Mouse (Mus musculus) macrophage (primary cell): ENCODE measurements around the gene Ythdf1. TPM values are rescaled to one million over a fixed set of nuclear protein-coding genes. Genes with fewer than 3 reads are reported as not detected.

Source experiments
- H3K27ac ChIP-seq: fragments of 350-480 bp; formaldehyde crosslinking; 2 replicates; pipeline ENCODE4 v1.9.0; 2021
- H3K36me3 ChIP-seq: fragments of 350-480 bp; formaldehyde crosslinking; 2 replicates; pipeline ENCODE4 v1.9.0; 2021; ENCODE audit errors: inconsistent target
- H3K4me3 ChIP-seq: fragments of 350-480 bp; formaldehyde crosslinking; 2 replicates; pipeline ENCODE4 v1.9.0; 2021; ENCODE audit errors: inconsistent target
- H3K79me2 ChIP-seq: fragments of 350-480 bp; formaldehyde crosslinking; 2 replicates; pipeline ENCODE4 v1.9.0; 2021; ENCODE audit errors: inconsistent target
- WGBS: methylation state at CpG from one replicate; pipeline ENCODE4 v1.1.7; 2026; ENCODE audit warnings: inconsistent platforms; ENCODE audit not compliant: missing documents; 5-methylcytosine and 5-hydroxymethylcytosine counted together
- polyA plus RNA-seq: library from polyadenylated mRNA; stranded (reverse); fragments of 250-400 nt; gene quantifications from 3 replicates; pipeline ENCODE4 v1.2.4, GENCODE M21; 2018; ENCODE audit warnings: inconsistent platforms
- total RNA-seq, 78 experiments: library from RNA; depleted of rRNA; stranded (reverse); fragments of 250-400 nt; gene quantifications; 1 replicate in 9 of 78; 2 replicates in 24 of 78; 3 replicates in 43 of 78; 4 replicates in 2 of 78; pipeline ENCODE4 v1.2.4; 2018; ENCODE audit warnings: inconsistent platforms in 56 of 78

Ythdf1 gene
- 10 to 100 TPM in 24 of 26 experiments, 1 to 10 TPM in 2; 7.3 to 64.1 (median 26.1) TPM for total RNA-seq (2018; cell fraction: chromatin; rRNA removed)
- 10 to 100 TPM; 30.0 to 61.1 (median 39.2) TPM for total RNA-seq (2018; cell fraction: cytosol; rRNA removed)
- 10 to 100 TPM; 14.2 to 80.8 (median 42.7) TPM for total RNA-seq (2018; cell fraction: nucleus; rRNA removed)
- 27.2 to 34.6 TPM (median 28.8 TPM) in 3 replicates for polyA plus RNA-seq

DNA sequence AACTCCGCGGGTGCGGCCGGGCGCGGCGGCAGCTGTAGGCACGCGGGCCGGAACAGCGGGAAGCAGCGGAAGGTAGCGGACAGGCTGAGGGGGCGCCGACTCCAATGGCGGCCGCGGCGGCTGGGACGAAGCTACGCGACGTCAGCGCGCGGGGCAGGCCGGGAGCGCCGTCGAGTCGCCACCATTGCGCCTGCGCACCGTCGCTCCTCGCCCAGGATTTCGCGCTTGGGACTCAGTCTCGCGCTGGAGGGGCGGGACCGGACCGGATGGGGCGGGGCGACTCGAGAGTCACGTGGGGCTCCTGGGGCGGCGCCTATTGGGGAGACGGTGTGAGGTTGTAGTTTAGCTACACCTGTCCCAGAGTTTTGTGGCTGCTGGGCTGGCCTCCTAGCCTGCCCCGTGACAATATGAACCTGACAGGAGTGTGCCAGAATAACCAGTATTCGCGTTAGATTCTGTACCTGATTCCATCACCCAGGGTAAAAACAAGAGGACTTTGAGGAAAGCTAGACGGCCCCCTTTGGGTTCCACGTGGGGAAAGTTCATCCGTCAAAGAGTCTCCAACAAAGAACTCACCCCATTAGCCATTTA is at the start of gene Ythdf1:
Gene Ythdf1 (minus strand): TSS at position 140 of the 591 bp plus-strand sequence.
- WGBS, result under 1% methylated on average over 49 of the region's 56 CpGs
- peaks cover 46% of the 10 kb centered on the region for H3K79me2 ChIP-seq
- H3K36me3 ChIP-seq, result peaks cover 15% of the 10 kb centered on the region; the same call in 1 of the 2 replicates
- peak within 1 kb of the TSS; percentile 89 for H3K4me3 ChIP-seq
- peak within 1 kb of the TSS; percentile 35 for H3K27ac ChIP-seq

DNA sequence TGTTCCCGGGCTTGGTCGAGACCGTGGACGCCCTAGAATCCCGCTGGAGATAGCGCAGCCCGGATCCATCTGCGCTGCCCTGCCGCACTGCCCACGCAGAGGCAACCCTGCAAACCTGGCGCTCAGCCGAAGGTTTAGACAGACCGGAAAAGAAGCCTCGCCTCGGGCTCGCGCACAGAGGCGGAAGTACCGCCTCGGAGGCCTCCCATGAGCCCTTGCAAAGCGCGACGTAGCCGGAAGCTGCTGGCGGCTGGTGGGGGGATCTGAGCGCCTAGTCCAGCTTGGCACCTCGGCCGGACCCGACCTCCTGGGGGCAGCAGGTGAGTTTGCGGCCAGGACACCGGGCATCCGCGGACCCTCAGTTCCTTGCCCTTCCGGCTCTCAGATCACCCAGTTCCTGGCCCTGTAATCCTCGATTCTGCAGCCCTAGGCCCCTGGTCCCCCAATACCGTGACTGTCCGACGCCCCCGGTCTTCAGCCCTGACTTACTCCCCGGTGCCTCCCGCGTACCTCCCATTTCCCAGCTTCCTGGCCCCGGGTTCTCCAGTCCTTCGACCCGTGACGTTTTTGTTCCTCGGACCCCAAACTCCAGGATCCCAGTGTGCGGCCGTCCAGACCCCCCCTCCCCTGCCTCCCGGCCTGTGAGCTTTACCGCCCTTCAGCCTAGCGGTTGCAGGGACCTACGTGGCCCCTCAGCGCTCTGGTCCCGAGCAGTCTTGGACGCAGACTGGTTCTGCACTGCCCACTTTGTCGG is 46.4 kb upstream of the Ythdf1 start, which contains the start of gene Arfgap1:
Gene Arfgap1 (plus strand): TSS at position 216 of the 754 bp plus-strand sequence.
- H3K79me2 ChIP-seq, result peaks cover 40% of the 10 kb centered on the region
- H3K4me3 ChIP-seq, result peak within 1 kb of the TSS; percentile 97
- H3K27ac ChIP-seq, result peak within 1 kb of the TSS; percentile 80
- H3K36me3 ChIP-seq, result peaks cover 13% of the 10 kb centered on the region
- under 1% methylated on average over 57 of the region's 57 CpGs for WGBS

DNA sequence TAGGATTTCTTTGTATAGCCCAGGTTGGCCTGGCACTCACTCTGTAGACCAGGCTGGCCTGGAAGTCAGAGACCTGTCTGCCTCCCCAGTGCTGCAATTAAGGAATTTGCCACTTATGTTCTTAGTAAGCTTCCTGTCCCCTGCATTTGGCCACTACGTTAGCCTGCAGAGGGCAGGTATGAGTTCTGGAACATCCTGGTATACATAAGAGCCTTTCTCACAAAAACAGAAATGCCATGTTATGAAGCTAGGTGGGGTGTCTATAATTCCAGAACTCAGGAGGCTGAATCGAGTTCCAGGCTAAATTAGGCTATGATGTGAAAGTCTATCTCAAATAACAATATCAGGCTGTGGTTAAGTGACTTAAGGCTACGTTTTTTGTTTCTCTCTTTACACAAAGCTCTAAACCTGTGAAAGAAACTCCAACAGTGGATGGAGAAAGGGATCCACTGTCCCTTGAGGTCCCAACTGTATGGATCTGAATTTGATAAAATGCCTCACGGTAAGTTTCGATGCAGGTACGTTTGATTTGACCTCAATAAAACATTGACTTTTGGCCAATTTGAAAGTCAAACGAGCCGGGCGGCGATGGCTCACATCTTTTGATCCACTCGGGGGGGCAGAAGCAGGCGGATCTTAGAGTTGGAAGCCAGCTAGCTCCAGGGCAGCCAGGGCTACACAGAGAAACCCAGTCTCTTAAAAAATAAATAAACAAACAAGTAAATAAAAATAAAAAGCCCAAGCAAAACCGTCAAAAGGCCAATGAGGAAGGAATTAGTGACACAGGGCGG is 45.5 kb upstream of the Ythdf1 start:
- Histone ChIP-seq H3K36me3 (peaks cover 4% of the 10 kb centered on the region), H3K4me3 (peak overlapping the region; percentile 97), H3K79me2 (peaks cover 37% of the 10 kb centered on the region), H3K27ac (peak overlapping the region; percentile 80)
- WGBS, result 5% methylated on average over 14 of the region's 14 CpGs

DNA sequence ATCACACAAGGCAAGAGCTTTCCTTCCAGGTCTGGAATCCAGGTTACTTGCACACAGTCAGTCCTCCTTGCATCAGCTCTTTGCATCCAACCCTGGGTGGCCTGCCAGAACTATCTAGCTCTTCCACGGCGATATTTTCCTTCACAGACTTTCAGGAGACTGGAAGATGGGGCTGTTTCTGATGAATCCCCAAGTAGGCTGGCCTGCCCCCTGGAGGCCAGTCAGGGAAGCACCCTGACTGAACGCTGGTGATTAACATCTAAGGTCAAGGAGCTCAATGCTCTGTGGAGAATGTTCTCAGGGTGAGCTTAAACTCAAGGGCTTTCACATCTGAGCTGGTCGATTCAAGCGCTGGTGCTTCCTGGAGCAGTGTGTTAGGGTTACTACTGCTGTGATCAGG is 43.2 kb upstream of the Ythdf1 start:
- 0% methylated on average over 5 of the region's 5 CpGs for WGBS
- Histone ChIP-seq H3K36me3 (no peaks in the 10 kb centered on the region), H3K4me3 (no peak overlapping the region), H3K27ac (no peak overlapping the region), H3K79me2 (peaks cover 19% of the 10 kb centered on the region)

DNA sequence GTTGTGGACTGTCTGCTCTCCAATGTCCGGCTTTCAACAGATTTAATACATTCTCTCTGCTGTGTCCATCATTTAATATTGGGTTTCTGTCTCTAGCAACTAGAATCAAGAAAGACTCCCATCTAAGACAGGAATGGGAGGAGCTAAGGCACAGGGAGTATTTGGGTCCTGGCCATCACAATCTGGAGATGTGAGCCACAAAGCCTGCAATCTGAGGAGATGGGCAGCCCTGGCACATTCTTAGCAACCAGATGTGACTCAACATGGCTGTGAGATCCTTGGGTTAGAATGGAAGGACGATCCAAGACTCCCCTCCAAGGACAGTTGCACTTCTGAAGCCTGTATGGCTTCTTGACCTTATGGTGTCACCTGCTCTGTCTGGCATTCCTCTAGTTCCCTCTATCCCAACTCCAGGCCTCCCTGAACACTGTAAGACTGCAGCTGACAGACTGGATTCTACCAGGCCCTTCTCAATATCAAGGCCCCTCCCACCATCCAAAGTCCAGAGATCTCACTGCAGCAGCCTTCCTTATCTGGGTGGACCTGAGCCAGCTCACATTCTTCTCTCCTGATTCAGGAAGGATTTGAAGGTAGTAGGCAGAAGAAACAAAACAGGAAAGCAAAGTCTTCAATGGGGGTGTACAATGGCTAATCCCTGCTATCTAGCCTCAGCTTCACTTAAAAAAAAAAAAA is 42.0 kb upstream of the Ythdf1 start:
- no peaks in the 10 kb centered on the region for H3K36me3 ChIP-seq
- no peak overlapping the region for H3K27ac ChIP-seq
- H3K4me3 ChIP-seq, result no peak overlapping the region
- WGBS, result 87% methylated on average over 2 of the region's 2 CpGs
- H3K79me2 ChIP-seq, result peaks cover 7% of the 10 kb centered on the region

DNA sequence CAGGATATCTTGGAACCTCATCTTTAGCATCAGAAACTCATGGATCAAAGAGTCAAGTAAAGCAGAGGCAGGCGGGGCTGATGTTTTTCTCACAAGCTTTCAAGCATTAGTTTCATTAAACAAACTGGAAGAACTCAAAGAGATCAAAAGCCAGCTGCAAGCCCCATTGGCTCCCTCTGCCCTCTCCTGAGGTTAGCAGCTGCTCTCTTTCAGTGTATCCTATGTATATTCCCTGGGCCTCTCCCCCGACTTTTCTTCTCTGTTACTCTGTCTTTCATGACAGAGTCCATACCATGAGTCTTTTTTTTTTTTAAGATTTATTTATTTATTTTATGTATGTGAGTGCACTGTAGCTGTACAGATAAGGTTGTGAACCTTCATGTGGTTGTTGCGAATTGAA is 39.4 kb upstream of the Ythdf1 start:
- no peak overlapping the region for H3K27ac ChIP-seq
- 95% methylated on average over 3 of the region's 3 CpGs for WGBS
- no peaks in the 10 kb centered on the region for H3K79me2 ChIP-seq
- H3K4me3 ChIP-seq, result no peak overlapping the region
- H3K36me3 ChIP-seq, result no peaks in the 10 kb centered on the region

DNA sequence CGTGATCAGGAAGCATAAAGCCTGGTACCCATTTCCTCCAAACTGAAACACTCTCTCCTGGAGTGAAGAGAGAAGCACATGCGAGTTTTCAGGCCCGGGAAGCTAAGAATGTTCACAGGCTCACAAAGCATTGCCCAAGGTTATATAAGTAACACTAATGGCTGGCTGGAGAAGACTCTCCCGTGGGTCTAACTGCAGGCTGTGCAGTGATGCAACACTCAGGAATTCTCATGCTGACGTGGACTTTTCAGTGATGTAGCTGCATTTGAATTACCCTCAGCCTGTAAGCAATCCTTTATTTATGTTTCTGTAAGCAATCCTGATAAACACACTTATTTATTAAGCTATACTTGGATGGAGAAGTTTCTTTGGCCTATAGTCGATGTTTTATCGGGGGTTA is 38.9 kb upstream of the Ythdf1 start:
- 69% methylated on average over 7 of the region's 7 CpGs for WGBS
- H3K27ac ChIP-seq, result no peak overlapping the region
- H3K4me3 ChIP-seq, result no peak overlapping the region
- no peaks in the 10 kb centered on the region for H3K36me3 ChIP-seq
- H3K79me2 ChIP-seq, result no peaks in the 10 kb centered on the region

DNA sequence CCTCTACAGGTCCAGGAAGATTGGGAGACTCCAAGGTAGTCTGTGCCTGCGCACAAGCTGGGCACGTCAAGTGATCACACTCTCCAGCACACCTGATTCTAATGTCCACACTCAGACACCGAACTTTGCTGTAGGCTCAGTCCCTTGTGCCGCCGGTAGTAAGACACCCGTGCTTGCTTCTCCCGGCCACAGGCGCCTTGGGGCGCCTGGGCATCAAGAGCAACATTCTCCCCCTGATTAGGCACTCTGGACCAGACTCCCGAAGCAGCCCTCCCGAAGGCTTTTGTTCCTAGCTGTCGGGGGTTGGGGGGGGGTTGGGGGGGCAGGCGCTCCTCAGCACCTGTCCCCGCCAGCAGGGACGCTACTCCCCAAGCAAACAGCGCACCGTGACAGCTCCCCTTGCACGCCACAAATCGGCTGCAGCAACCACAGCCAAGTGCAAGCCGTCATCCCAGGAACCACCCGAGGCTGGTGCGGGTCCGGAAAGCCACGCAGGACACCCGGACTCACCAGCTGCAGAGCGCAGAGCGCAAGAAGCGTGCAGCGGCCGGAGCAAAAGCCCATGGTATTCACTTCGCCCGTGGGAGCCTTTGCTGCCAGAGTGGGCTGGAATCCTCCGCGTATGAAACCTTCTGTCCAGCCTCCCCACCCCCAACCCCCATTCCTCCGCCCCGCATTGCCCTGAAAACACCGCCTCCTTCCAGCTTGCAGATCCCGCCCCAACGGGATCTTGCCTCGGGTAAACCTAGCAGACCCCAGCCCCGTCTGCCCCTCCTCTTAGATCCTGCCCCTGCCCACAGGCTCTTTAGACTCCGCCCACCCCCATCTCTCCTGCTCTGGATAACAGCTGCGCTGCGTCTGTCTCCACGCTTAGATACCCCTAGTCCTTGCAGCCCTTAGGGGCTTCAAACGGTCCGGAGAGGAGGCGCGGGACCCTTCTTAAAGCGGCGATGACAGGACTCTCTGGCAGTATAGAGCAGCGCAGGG is 33.6 kb upstream of the Ythdf1 start, which contains the start of gene Nkain4:
Gene Nkain4 (minus strand): TSS at position 639 of the 987 bp plus-strand sequence.
- 4% methylated on average over 47 of the region's 52 CpGs for WGBS
- H3K27ac ChIP-seq, result no peak within 1 kb of the TSS

DNA sequence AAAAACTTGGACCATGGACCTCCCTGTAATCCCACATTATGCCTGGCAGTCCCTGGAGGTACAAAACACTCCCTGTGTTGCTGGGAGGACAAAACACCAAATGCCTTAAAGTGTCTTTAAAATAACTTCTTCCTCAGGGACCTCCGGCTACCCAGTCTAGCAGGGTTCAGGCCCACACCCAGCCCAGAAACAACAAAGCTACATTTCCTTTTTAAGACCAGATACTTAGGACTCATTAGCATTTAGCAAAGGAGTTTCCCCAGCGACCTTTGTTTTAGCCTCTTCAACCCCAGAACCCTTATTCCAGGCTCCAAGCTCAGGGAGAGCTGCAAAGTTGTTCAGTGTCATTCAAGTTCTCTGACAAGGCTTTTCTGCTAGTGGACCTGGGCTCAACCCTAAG is 32.9 kb upstream of the Ythdf1 start:
- WGBS, result 64% methylated on average over 2 of the region's 2 CpGs
- Histone ChIP-seq H3K79me2 (no peaks in the 10 kb centered on the region), H3K4me3 (no peak overlapping the region), H3K27ac (no peak overlapping the region), H3K36me3 (no peaks in the 10 kb centered on the region)

More for the DNA sequence above, 33.6 kb upstream of the Ythdf1 start, which contains the start of gene Nkain4:
- Histone ChIP-seq H3K36me3 (no peaks in the 10 kb centered on the region), H3K4me3 (no peak within 1 kb of the TSS), H3K79me2 (no peaks in the 10 kb centered on the region)

DNA sequence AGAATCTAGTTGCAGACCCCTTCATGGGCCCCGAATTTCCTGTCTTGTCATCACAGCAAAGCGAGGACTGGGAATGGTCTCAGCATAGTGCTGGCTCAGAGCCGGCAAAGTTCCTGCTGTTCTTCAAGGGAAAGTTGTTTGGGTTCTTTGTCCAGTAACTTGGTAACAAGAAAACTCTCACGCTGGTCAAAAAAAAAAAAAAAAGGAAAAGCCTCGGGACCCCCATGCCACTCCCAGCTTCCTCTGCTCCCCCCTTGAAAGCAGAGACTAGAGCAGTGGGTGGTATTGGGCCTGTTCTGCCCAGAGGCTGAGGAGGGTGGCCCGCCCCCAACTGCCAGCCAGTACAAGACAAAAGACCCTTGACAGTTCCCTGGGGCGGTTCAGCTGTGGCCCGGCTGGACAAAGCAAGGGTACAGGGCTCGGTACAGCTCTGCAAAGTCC is 32.0 kb upstream of the Ythdf1 start:
- Histone ChIP-seq H3K27ac (no peak overlapping the region), H3K4me3 (no peak overlapping the region), H3K79me2 (no peaks in the 10 kb centered on the region), H3K36me3 (no peaks in the 10 kb centered on the region)
- 62% methylated on average over 7 of the region's 9 CpGs for WGBS

DNA sequence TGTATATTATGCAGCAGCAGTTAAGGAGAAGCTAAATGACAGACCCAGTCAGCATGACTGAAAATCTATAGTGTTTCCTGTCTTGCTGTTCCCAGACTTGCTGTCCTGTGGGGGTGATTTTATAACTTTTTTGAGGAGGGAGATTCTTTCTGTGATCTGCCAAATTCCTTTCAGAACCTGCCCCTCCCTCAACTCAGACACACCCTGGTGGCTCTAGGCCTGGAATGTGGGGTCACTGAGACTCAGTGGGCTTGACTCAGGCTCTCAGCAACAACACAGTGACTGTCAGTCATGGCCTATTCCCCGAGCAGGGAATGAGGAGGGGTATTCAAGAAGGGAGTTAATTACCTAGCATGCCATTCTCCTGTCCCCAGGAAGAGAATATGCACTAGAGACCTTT is 29.2 kb upstream of the Ythdf1 start:
- Histone ChIP-seq H3K27ac (no peak overlapping the region), H3K79me2 (no peaks in the 10 kb centered on the region), H3K36me3 (no peaks in the 10 kb centered on the region), H3K4me3 (no peak overlapping the region)
- WGBS, result 68% methylated on average over 1 of the region's 1 CpGs

DNA sequence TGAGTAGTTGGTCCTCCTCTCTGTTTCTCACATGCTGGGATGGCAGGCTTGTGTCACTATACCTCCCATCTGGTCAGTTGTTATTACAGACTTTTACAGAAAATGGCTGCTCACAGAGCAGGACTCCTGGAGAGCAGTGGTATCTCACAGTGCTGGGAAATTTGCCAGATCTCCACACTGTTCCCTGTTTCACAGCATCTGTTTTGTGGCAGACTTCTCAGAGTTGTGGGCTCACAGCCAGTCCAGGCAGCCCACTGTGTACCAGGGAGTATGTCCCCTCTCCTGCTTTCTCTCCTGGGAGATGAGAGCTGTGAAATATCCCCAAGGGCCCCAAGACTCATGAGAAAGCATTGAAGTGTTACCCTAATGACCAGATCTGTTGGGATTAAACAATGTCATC is 21.1 kb upstream of the Ythdf1 start:
- Histone ChIP-seq H3K36me3 (no peaks in the 10 kb centered on the region), H3K27ac (no peak overlapping the region), H3K4me3 (no peak overlapping the region), H3K79me2 (no peaks in the 10 kb centered on the region)

DNA sequence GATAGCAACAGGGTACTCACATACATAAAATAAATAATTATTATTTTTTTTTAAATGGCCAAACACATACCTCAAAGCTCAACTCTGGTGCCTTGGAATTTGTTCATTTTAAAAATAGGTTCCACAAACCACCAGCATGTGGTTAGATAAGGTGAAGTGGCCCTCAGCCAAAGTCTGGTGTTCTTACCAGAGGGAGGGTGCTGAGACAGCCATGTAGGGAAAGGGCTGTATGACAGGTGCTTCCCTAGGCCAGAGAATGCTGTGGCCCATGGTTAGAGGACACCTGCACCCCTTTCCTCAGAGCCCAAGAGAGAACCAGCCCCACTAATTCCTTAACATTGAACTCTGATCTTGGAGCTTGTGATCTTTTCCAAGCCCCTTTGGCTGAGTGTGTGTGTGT is 19.4 kb upstream of the Ythdf1 start:
- no peaks in the 10 kb centered on the region for H3K36me3 ChIP-seq
- H3K79me2 ChIP-seq, result no peaks in the 10 kb centered on the region
- no peak overlapping the region for H3K4me3 ChIP-seq
- no peak overlapping the region for H3K27ac ChIP-seq
